Mouse (Mus musculus) CH12.LX (cell line): ENCODE measurements at regions not wholly inside any gene's neighbourhood (a gene's known extent, or its start where the extent isn't known, plus 50 kb on each side); places are given as distances from the start of the nearest gene placed in this dataset.

Source experiments
- CTCF ChIP-seq, 2 experiments: IDR thresholded peaks in 1 of 2; conservative IDR thresholded peaks in 1 of 2; 2 replicates each; pipeline ENCODE4 v1.5.1; 2011 to 2012; ENCODE audit warnings: low read depth in 2 of 2, low read length in 2 of 2, improper control_type of control experiment in 1 of 2, inconsistent platforms in 1 of 2, mild to moderate bottlenecking in 1 of 2, moderate library complexity in 1 of 2
- ELF1 ChIP-seq: IDR thresholded peaks from 2 replicates; pipeline ENCODE4 v1.6.1; 2014; ENCODE audit warnings: low read depth, mild to moderate bottlenecking, inconsistent platforms, low read length, improper control_type of control experiment
- EP300 ChIP-seq: IDR thresholded peaks from 2 replicates; pipeline ENCODE4 v1.6.1; 2011; ENCODE audit warnings: low read length, improper control_type of control experiment
- ETS1 ChIP-seq: conservative IDR thresholded peaks from 2 replicates; pipeline ENCODE4 v1.6.1; 2012; ENCODE audit warnings: low read depth, mild to moderate bottlenecking, inconsistent platforms, low read length, improper control_type of control experiment, moderate library complexity
- HCFC1 ChIP-seq: IDR thresholded peaks from 2 replicates; pipeline ENCODE4 v1.6.1; 2012; ENCODE audit warnings: low read depth, mild to moderate bottlenecking, inconsistent platforms, low read length, improper control_type of control experiment
- MAX ChIP-seq: IDR thresholded peaks from 2 replicates; pipeline ENCODE4 v1.6.1; 2011; ENCODE audit warnings: low read length, improper control_type of control experiment
- MXI1 ChIP-seq: IDR thresholded peaks from 2 replicates; pipeline ENCODE4 v1.6.1; 2011; ENCODE audit warnings: mild to moderate bottlenecking, low read depth, low read length, improper control_type of control experiment
- POLR2A ChIP-seq: IDR thresholded peaks from 2 replicates; pipeline ENCODE4 v1.6.1; 2011; ENCODE audit warnings: low read depth, mild to moderate bottlenecking, improper control_type of control experiment, low read length
- RCOR1 ChIP-seq: conservative IDR thresholded peaks from 2 replicates; pipeline ENCODE4 v1.6.1; 2012; ENCODE audit warnings: low read depth, mild to moderate bottlenecking, inconsistent platforms, low read length, improper control_type of control experiment
- SMC3 ChIP-seq: IDR thresholded peaks from 2 replicates; pipeline ENCODE4 v1.6.1; 2011; ENCODE audit warnings: low read depth, low read length, improper control_type of control experiment
- ZNF384 ChIP-seq: IDR thresholded peaks from 2 replicates; pipeline ENCODE4 v1.6.1; 2012; ENCODE audit warnings: low read depth, low read length, improper control_type of control experiment, inconsistent platforms

- TF ChIP-seq EP300 = no peak
- TF ChIP-seq MAX = no peak
- TF ChIP-seq ELF1 = no peak
- no peak for TF ChIP-seq RCOR1
- TF ChIP-seq CTCF (conservative IDR thresholded peaks at IDR 0.05 in 1 of 2, IDR thresholded peaks at IDR 0.05 in 1 of 2; ENCODE audit: low read depth in 2 of 2, low read length in 2 of 2) = no peak
- TF ChIP-seq ZNF384 = no peak
- TF ChIP-seq ETS1 = no peak
- no peak for TF ChIP-seq HCFC1
- no peak for TF ChIP-seq POLR2A
- TF ChIP-seq MXI1 = no peak
- no peak for TF ChIP-seq SMC3
Observed at GRCm38 (mm10) chr1:71909508-71910124, 256.6 kb upstream of the Fn1 start.
